Mouse (Mus musculus) kidney, postnatal 14 days (tissue): ENCODE measurements at regions not wholly inside any gene's neighbourhood (a gene's known extent, or its start where the extent isn't known, plus 50 kb on each side); places are given as distances from the start of the nearest gene placed in this dataset.
A peak's percentile ranks its signal among the peaks of the same experiment; 100 is the strongest.

Experiments used
- DNase-seq: peaks from one replicate; pipeline ENCODE4 v3.0.0; 2022; ENCODE audit warnings: mixed read lengths

- no peak for DNase-seq
These were observed 449.7 kb downstream of the Insc start for GRCm38 (mm10) chr7:115192992-115193761.

- peak; percentile 67 for DNase-seq
These were observed 461.4 kb downstream of the Insc start for GRCm38 (mm10) chr7:115204916-115205315.

GRCm38 (mm10) chr7:115206479-115207134 is 463.1 kb downstream of the Insc start:
- DNase-seq = peak; percentile 11

- no peak for DNase-seq
These were observed 465.3 kb downstream of the Insc start for GRCm38 (mm10) chr7:115208781-115209180.

GRCm38 (mm10) chr7:115210012-115210411 is 466.5 kb downstream of the Insc start:
- no peak for DNase-seq

GRCm38 (mm10) chr7:115216838-115217237 is 473.3 kb downstream of the Insc start:
- DNase-seq = peak; percentile 93

GRCm38 (mm10) chr7:115217255-115217654 is 473.8 kb downstream of the Insc start:
- peak; percentile 11 for DNase-seq

GRCm38 (mm10) chr7:115217712-115218111 is 474.2 kb downstream of the Insc start:
- peak; percentile 4 for DNase-seq

- DNase-seq = peak; percentile 33
These were observed 475.2 kb downstream of the Insc start for GRCm38 (mm10) chr7:115218596-115219180.

GRCm38 (mm10) chr7:115222642-115223041 is 479.1 kb downstream of the Insc start:
- no peak for DNase-seq

GRCm38 (mm10) chr7:115230525-115230924 is 487.0 kb downstream of the Insc start:
- no peak for DNase-seq

GRCm38 (mm10) chr7:115233850-115234436 is 490.4 kb downstream of the Insc start:
- DNase-seq = no peak

- DNase-seq = no peak
These were observed 493.6 kb downstream of the Insc start for GRCm38 (mm10) chr7:115237131-115237530.

GRCm38 (mm10) chr7:115251591-115252369 is 508.3 kb downstream of the Insc start:
- DNase-seq = no peak

GRCm38 (mm10) chr7:115252370-115252750 is 508.9 kb downstream of the Insc start:
- DNase-seq = no peak

- no peak for DNase-seq
These were observed 515.1 kb downstream of the Insc start for GRCm38 (mm10) chr7:115258626-115259025.

- no peak for DNase-seq
These were observed 519.6 kb downstream of the Insc start for GRCm38 (mm10) chr7:115263082-115263481.

- no peak for DNase-seq
These were observed 522.6 kb downstream of the Insc start for GRCm38 (mm10) chr7:115266141-115266540.

GRCm38 (mm10) chr7:115270803-115271202 is 527.3 kb downstream of the Insc start:
- no peak for DNase-seq

- peak; percentile 66 for DNase-seq
These were observed 531.3 kb downstream of the Insc start for GRCm38 (mm10) chr7:115274836-115275235.

GRCm38 (mm10) chr7:115290801-115291417 is 547.4 kb downstream of the Insc start:
- no peak for DNase-seq

GRCm38 (mm10) chr7:115294655-115295230 is 551.2 kb downstream of the Insc start:
- no peak for DNase-seq
